Mouse (Mus musculus): ENCODE results near the gene Bid.

- no peak for TF ChIP-seq CTCF (IDR thresholded peaks at IDR 0.05)
- TF ChIP-seq EP300 (IDR thresholded peaks at IDR 0.05), result no peak
Measured at GRCm38 (mm10) chr6:120868824-120869223, 47.8 kb downstream of the Bid start.
